Mouse (Mus musculus) limb, embryonic 15.5 days (tissue): Measurements from ENCODE around the gene Rnf167. TPM values are rescaled to one million over a fixed set of nuclear protein-coding genes. Genes with fewer than 3 reads are reported as not detected.

Experiments
- ATAC-seq: fragments of 200-750 bp; cut with Nextera tagmentation; 2 replicates; pipeline ENCODE4 v1.8.0; 2017; ENCODE audit warnings: low read depth, moderate TSS enrichment; ENCODE audit not compliant: insufficient number of reproducible peaks, low FRiP score, low TSS enrichment
- H3K27ac ChIP-seq: fragments of 300-500 bp; sonication (generic); 2 replicates; pipeline ENCODE4 v1.5.1; 2015; ENCODE audit warnings: moderate library complexity, mild to moderate bottlenecking, inconsistent platforms
- H3K27me3 ChIP-seq: fragments of 300-500 bp; sonication (generic); 2 replicates; pipeline ENCODE4 v1.6.1; 2015; ENCODE audit warnings: inconsistent platforms
- H3K36me3 ChIP-seq: fragments of 300-500 bp; sonication (generic); 2 replicates; pipeline ENCODE4 v1.6.1; 2015; ENCODE audit warnings: inconsistent platforms
- H3K4me1 ChIP-seq: fragments of 300-500 bp; sonication (generic); 2 replicates; pipeline ENCODE4 v1.6.1; 2015; ENCODE audit warnings: inconsistent platforms
- H3K4me2 ChIP-seq: fragments of 300-500 bp; sonication (generic); 2 replicates; pipeline ENCODE4 v1.6.1; 2015; ENCODE audit warnings: mild to moderate bottlenecking, inconsistent platforms
- H3K4me3 ChIP-seq: fragments of 300-500 bp; sonication (generic); 2 replicates; pipeline ENCODE4 v1.5.1; 2015; ENCODE audit warnings: mild to moderate bottlenecking, inconsistent platforms
- H3K9ac ChIP-seq: fragments of 300-500 bp; sonication (generic); 2 replicates; pipeline ENCODE4 v1.6.1; 2015; ENCODE audit warnings: inconsistent platforms
- H3K9me3 ChIP-seq: fragments of 300-500 bp; sonication (generic); 2 replicates; pipeline ENCODE4 v1.6.1; 2016; ENCODE audit warnings: inconsistent platforms
- WGBS: fragments of 180-500 bp; shearing (Covaris S2); methylation state at CpG from one replicate; pipeline ENCODE4 v1.1.7; 2015; 5-methylcytosine and 5-hydroxymethylcytosine counted together
- polyA plus RNA-seq: library from polyadenylated mRNA; unstranded; fragments of >200 nt; fragmentation: Nextera tagmentation; extraction: Ambion mirVana; gene quantifications from 2 replicates; pipeline ENCODE4 v1.2.1, GENCODE M21; 2015

The Rnf167 gene
- polyA plus RNA-seq, 1 experiment from 2014 or later = 124 TPM

- peaks cover 15% of the 10 kb centered on the region for H3K4me1 ChIP-seq
- H3K36me3 ChIP-seq = no peaks in the 10 kb centered on the region
- ATAC-seq = no peak
- 43% methylated on average over 1 of the region's 1 CpGs for WGBS
- no peaks in the 10 kb centered on the region for H3K9me3 ChIP-seq
- H3K9ac ChIP-seq = no peak within 1 kb of the TSS
- no peaks in the 10 kb centered on the region for H3K27me3 ChIP-seq
- no peak within 1 kb of the TSS for H3K4me3 ChIP-seq
- no peak within 1 kb of the TSS for H3K27ac ChIP-seq
- no peak within 1 kb of the TSS for H3K4me2 ChIP-seq
Measured at GRCm38 (mm10) chr11:70619101-70619500, 27.9 kb upstream of the Rnf167 start, which contains the start of gene Chrne. TSS of gene Chrne (minus strand) at chr11:70619216.

GRCm38 (mm10) chr11:70621972-70622814 lies 24.8 kb upstream of the Rnf167 start:
- Histone ChIP-seq H3K27ac (0 out of 2 replicates have a peak overlapping the region, but pooled peaks have one; percentile 11), H3K27me3 (no peaks in the 10 kb centered on the region), H3K9ac (no peak overlapping the region), H3K4me1 (no peaks in the 10 kb centered on the region), H3K36me3 (no peaks in the 10 kb centered on the region), H3K4me3 (no peak overlapping the region), H3K9me3 (no peaks in the 10 kb centered on the region), H3K4me2 (no peak overlapping the region)
- ATAC-seq = no peak
- WGBS = 37% methylated on average over 7 of the region's 7 CpGs

- Histone ChIP-seq H3K27ac (no peak overlapping the region), H3K9ac (no peak overlapping the region), H3K27me3 (no peaks in the 10 kb centered on the region), H3K36me3 (no peaks in the 10 kb centered on the region), H3K4me3 (no peak overlapping the region), H3K4me1 (no peaks in the 10 kb centered on the region), H3K9me3 (no peaks in the 10 kb centered on the region), H3K4me2 (no peak overlapping the region)
- 77% methylated on average over 10 of the region's 10 CpGs for WGBS
- no peak for ATAC-seq
Measured at GRCm38 (mm10) chr11:70623053-70623742, 23.8 kb upstream of the Rnf167 start.

- Histone ChIP-seq H3K27me3 (no peaks in the 10 kb centered on the region), H3K4me3 (no peak overlapping the region), H3K4me1 (no peaks in the 10 kb centered on the region), H3K9me3 (no peaks in the 10 kb centered on the region), H3K27ac (no peak overlapping the region), H3K9ac (no peak overlapping the region), H3K36me3 (no peaks in the 10 kb centered on the region), H3K4me2 (no peak overlapping the region)
- WGBS = 42% methylated on average over 4 of the region's 4 CpGs
- no peak for ATAC-seq
Measured at GRCm38 (mm10) chr11:70625473-70625872, 21.6 kb upstream of the Rnf167 start.

GRCm38 (mm10) chr11:70626877-70627276 lies 20.2 kb upstream of the Rnf167 start:
- Histone ChIP-seq H3K4me2 (no peak overlapping the region), H3K36me3 (no peaks in the 10 kb centered on the region), H3K27ac (no peak overlapping the region), H3K27me3 (no peaks in the 10 kb centered on the region), H3K9me3 (no peaks in the 10 kb centered on the region), H3K4me1 (no peaks in the 10 kb centered on the region), H3K4me3 (no peak overlapping the region), H3K9ac (no peak overlapping the region)
- ATAC-seq = no peak
- 70% methylated on average over 4 of the region's 4 CpGs for WGBS

- Histone ChIP-seq H3K27ac (no peak overlapping the region), H3K4me2 (no peak overlapping the region), H3K9me3 (no peaks in the 10 kb centered on the region), H3K4me3 (no peak overlapping the region), H3K36me3 (no peaks in the 10 kb centered on the region), H3K27me3 (no peaks in the 10 kb centered on the region), H3K9ac (no peak overlapping the region), H3K4me1 (no peaks in the 10 kb centered on the region)
- ATAC-seq = no peak
- 70% methylated on average over 2 of the region's 2 CpGs for WGBS
Measured at GRCm38 (mm10) chr11:70628431-70628830, 18.6 kb upstream of the Rnf167 start.

- WGBS = 51% methylated on average over 5 of the region's 5 CpGs
- no peaks in the 10 kb centered on the region for H3K36me3 ChIP-seq
- H3K9ac ChIP-seq = no peak overlapping the region
- no peak overlapping the region for H3K4me3 ChIP-seq
- H3K27ac ChIP-seq = no peak overlapping the region
- H3K9me3 ChIP-seq = no peaks in the 10 kb centered on the region
- H3K4me1 ChIP-seq = no peaks in the 10 kb centered on the region
- no peak for ATAC-seq
- no peaks in the 10 kb centered on the region for H3K27me3 ChIP-seq
- H3K4me2 ChIP-seq = no peak overlapping the region
Measured at GRCm38 (mm10) chr11:70629557-70629956, 17.5 kb upstream of the Rnf167 start.

- H3K27ac ChIP-seq = no peak overlapping the region
- H3K4me2 ChIP-seq = no peak overlapping the region
- 69% methylated on average over 7 of the region's 7 CpGs for WGBS
- no peaks in the 10 kb centered on the region for H3K36me3 ChIP-seq
- H3K4me3 ChIP-seq = no peak overlapping the region
- ATAC-seq = no peak
- no peaks in the 10 kb centered on the region for H3K9me3 ChIP-seq
- no peaks in the 10 kb centered on the region for H3K4me1 ChIP-seq
- H3K27me3 ChIP-seq = no peaks in the 10 kb centered on the region
- no peak overlapping the region for H3K9ac ChIP-seq
Measured at GRCm38 (mm10) chr11:70630129-70630528, 16.9 kb upstream of the Rnf167 start.

GRCm38 (mm10) chr11:70635601-70636000 lies 11.4 kb upstream of the Rnf167 start:
- Histone ChIP-seq H3K4me3 (no peak overlapping the region), H3K9me3 (no peaks in the 10 kb centered on the region), H3K27me3 (no peaks in the 10 kb centered on the region), H3K36me3 (no peaks in the 10 kb centered on the region), H3K4me1 (no peaks in the 10 kb centered on the region), H3K9ac (no peak overlapping the region), H3K27ac (no peak overlapping the region), H3K4me2 (no peak overlapping the region)
- no peak for ATAC-seq
- 78% methylated on average over 4 of the region's 4 CpGs for WGBS

GRCm38 (mm10) chr11:70637764-70638163 lies 9.3 kb upstream of the Rnf167 start:
- H3K4me3 ChIP-seq = no peak overlapping the region
- no peak for ATAC-seq

GRCm38 (mm10) chr11:70638293-70638692 lies 8.7 kb upstream of the Rnf167 start:
- Histone ChIP-seq H3K9ac (no peak overlapping the region), H3K27ac (no peak overlapping the region), H3K4me2 (no peak overlapping the region), H3K9me3 (no peaks in the 10 kb centered on the region), H3K27me3 (no peaks in the 10 kb centered on the region), H3K4me3 (no peak overlapping the region), H3K36me3 (peaks cover 6% of the 10 kb centered on the region), H3K4me1 (no peaks in the 10 kb centered on the region)
- ATAC-seq = no peak
- WGBS = 84% methylated on average over 1 of the region's 1 CpGs

More at GRCm38 (mm10) chr11:70637764-70638163, 9.3 kb upstream of the Rnf167 start:
- no peaks in the 10 kb centered on the region for H3K4me1 ChIP-seq
- H3K9ac ChIP-seq = no peak overlapping the region
- WGBS = 96% methylated on average over 1 of the region's 1 CpGs
- no peak overlapping the region for H3K27ac ChIP-seq
- peaks cover under 1% of the 10 kb centered on the region; the same call in 1 of the 2 replicates for H3K36me3 ChIP-seq
- H3K27me3 ChIP-seq = no peaks in the 10 kb centered on the region
- no peaks in the 10 kb centered on the region for H3K9me3 ChIP-seq
- no peak overlapping the region for H3K4me2 ChIP-seq

- ATAC-seq = no peak
- Histone ChIP-seq H3K27ac (no peak within 1 kb of the TSS), H3K36me3 (peaks cover 11% of the 10 kb centered on the region), H3K9me3 (no peaks in the 10 kb centered on the region), H3K27me3 (no peaks in the 10 kb centered on the region), H3K4me1 (no peaks in the 10 kb centered on the region), H3K9ac (no peak within 1 kb of the TSS), H3K4me2 (no peak within 1 kb of the TSS), H3K4me3 (no peak within 1 kb of the TSS)
- WGBS = 48% methylated on average over 5 of the region's 5 CpGs
Measured at GRCm38 (mm10) chr11:70638714-70639278, 8.2 kb upstream of the Rnf167 start, which contains the start of gene Gp1ba. TSS of gene Gp1ba (plus strand) at chr11:70639122.
